Mouse (Mus musculus): Measurements from ENCODE around the gene Tlx1. TPM values are rescaled to one million over a fixed set of nuclear protein-coding genes. Genes with fewer than 3 reads are reported as not detected.

Gene Tlx1
- 0.48 and 0.75 TPM in 2 replicates for polyA plus RNA-seq (2016; fragmentation: Nextera tagmentation; extraction: Ambion mirVana)

DNA sequence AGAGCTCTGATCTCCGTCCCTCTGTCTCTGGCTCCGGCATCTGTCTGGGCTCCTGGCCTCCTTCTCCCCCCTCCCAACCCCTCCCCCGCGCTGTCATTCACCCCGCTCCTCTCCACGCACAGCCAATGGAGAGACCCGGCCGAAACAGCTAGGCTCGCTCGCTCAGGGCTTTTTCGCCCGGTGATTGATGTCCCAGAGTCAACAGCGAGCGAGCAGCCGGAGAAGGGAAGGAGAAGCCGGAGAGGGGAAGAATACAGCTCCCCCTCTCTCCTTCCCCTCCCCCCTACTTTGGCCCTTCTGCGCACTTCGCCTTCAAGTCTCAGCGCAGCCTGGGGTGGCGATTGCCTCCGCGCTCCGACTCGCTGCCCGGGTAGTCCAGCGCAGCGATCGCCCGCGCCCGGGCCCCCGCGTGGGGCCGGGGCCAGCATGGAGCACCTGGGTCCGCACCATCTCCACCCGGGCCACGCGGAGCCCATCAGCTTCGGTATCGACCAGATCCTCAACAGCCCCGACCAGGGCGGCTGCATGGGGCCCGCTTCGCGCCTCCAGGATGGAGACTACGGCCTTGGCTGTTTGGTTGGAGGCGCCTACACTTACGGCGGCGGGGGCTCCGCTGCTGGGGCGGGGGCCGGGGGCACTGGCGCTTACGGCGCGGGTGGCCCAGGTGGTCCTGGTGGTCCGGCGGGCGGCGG, at the start of gene Tlx1:
Gene Tlx1, plus strand, starts transcription at position 191 of the 692 bp plus-strand sequence.
- no peaks in the 10 kb centered on the region for H3K36me3 ChIP-seq
- peaks cover 6% of the 10 kb centered on the region; the same call in 1 of the 2 replicates for H3K9me3 ChIP-seq
- H3K4me2 ChIP-seq (replicated peaks): peak within 1 kb of the TSS; percentile 50
- peak within 1 kb of the TSS; percentile 30 for H3K4me3 ChIP-seq
- H3K4me1 ChIP-seq: peaks cover 12% of the 10 kb centered on the region
- no peak for ATAC-seq (ENCODE audit: low FRiP score, low read depth)
- WGBS: under 1% methylated on average over 56 of the region's 61 CpGs
- H3K27ac ChIP-seq (replicated peaks): no peak within 1 kb of the TSS
- H3K9ac ChIP-seq (replicated peaks): peak within 1 kb of the TSS; percentile 34
- H3K27me3 ChIP-seq: peaks cover 99% of the 10 kb centered on the region

DNA sequence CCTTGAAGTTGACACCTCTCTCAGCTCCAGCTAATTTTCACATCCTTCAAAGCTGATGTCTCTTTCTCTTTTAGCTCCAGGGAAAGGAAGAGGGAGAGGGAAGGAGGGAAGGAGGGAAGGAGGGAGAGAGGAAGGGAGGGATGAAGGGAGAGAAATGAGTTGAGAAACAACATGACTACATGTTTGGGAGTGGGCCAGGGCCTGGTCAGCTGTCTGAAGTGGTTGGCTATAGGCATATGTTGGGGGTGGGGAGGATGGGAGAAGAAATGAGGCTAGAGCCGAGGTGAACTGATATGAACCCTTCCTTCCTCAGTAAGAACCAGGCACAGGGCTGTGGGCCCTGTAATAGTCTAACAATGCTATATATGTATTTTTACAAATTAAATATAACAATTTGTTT, 44.9 kb upstream of the Tlx1 start:
- Histone ChIP-seq H3K9me3 (no peaks in the 10 kb centered on the region), H3K4me2 (replicated peaks) (no peak overlapping the region), H3K4me3 (no peak overlapping the region), H3K9ac (replicated peaks) (no peak overlapping the region), H3K27me3 (peaks cover 52% of the 10 kb centered on the region), H3K36me3 (no peaks in the 10 kb centered on the region), H3K27ac (replicated peaks) (no peak overlapping the region), H3K4me1 (no peaks in the 10 kb centered on the region)
- ATAC-seq (ENCODE audit: low FRiP score, low read depth): no peak
- 53% methylated on average over 1 of the region's 1 CpGs for WGBS

DNA sequence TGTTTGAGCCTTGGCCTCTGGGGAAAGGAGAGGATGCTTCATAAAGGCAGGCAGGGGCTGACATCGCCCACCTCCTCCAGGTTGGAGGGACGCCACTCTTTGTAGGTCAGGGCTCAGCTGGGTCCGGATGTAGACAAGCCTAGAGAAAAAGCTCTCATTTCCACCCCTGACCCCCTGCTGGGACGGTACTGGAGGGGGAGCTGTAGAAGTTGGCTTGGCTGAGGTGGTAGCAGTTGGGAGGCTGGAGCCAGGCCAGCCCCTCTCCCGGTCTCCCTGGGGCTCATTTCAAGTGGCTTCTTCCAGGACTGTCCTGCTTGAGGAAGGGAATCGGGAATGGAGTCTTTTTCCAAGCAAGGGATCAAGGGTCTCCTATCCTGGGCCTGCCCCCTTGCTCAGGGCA, 43.8 kb upstream of the Tlx1 start:
- Histone ChIP-seq H3K27me3 (peaks cover 54% of the 10 kb centered on the region), H3K4me3 (no peak overlapping the region), H3K27ac (replicated peaks) (no peak overlapping the region), H3K36me3 (no peaks in the 10 kb centered on the region), H3K9me3 (no peaks in the 10 kb centered on the region), H3K4me2 (replicated peaks) (no peak overlapping the region), H3K4me1 (no peaks in the 10 kb centered on the region), H3K9ac (replicated peaks) (no peak overlapping the region)
- ATAC-seq (ENCODE audit: low FRiP score, low read depth): no peak
- WGBS: 47% methylated on average over 6 of the region's 6 CpGs

DNA sequence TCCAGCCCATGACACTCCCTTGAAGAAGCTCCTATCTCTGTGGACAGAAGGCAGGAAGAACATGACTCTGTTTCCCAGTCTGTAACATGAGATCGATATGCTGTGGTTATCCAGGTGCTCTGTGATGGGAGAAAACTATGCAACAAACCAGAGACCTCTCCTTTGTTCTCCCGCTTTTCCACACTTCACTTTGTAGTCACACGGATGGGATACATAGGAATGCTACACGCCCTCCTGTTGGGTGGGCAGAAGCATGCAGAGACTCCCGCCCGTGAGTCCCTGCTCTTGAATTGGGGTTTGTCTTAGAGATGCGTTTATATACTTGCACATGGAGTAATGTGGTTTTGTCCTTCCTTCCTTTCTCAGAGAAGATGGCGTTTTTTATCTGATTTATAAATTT, 39.8 kb upstream of the Tlx1 start:
- peaks cover 56% of the 10 kb centered on the region for H3K27me3 ChIP-seq
- no peaks in the 10 kb centered on the region for H3K36me3 ChIP-seq
- no peaks in the 10 kb centered on the region for H3K9me3 ChIP-seq
- no peak overlapping the region for H3K4me2 ChIP-seq (replicated peaks)
- no peak overlapping the region for H3K27ac ChIP-seq (replicated peaks)
- H3K4me1 ChIP-seq: peaks cover 15% of the 10 kb centered on the region
- WGBS: 83% methylated on average over 8 of the region's 8 CpGs
- H3K9ac ChIP-seq (replicated peaks): no peak overlapping the region
- no peak for ATAC-seq (ENCODE audit: low FRiP score, low read depth)
- no peak overlapping the region for H3K4me3 ChIP-seq

DNA sequence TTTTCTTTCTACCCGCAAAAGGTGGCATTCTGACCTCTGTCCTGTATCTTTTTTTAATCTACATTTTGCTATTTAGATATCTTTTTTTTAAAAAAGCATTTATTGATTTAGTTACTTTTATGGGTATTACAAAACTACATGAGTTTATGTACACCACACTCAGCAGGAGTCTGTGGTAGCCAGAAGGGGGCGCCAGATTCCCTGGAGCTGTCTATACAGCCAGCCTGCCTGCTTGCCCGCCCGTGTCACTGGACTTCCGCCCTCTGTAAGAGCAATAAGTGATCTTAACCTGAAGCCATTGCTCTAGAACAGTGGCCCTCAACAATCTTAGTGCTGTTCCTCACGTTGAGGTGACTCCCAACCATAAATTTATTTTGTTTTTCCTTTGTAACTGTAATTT, 38.0 kb upstream of the Tlx1 start:
- no peak for ATAC-seq (ENCODE audit: low FRiP score, low read depth)
- 88% methylated on average over 6 of the region's 6 CpGs for WGBS
- H3K27me3 ChIP-seq: peaks cover 61% of the 10 kb centered on the region

DNA sequence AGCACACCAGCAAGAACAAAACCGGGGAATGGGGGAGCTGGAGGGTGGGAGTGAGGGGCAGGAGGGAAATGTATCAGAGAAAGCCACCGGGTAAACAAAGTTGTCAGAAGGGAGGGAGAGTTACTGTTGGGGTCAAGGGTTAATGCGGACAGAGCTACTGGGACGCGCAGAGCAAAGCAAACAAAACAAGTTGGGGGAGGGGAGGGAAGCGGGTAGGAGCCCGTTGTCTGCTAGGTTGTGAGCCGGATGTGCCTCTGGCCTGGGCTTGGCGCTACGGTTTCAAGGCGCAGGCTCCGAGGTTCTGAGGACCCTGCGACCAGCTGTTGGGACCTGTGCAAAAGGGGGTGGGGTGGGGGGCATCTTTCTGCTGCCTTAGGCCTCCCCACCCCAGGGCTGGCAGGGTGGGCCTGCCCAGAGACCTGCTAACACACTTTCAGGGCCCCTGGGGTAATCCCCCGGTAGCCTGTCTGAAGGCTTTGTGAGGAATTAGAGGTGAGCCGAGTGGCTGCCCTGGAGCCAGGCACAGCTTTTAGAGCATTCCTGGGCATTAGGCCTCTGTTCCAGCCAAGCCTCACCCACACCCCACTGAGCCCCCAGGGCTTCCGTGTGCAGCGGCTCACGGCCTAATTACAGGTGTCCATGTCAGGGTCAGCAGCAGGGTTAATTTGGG, 36.6 kb upstream of the Tlx1 start:
- H3K36me3 ChIP-seq: no peaks in the 10 kb centered on the region
- peak overlapping the region; percentile 29 for H3K4me2 ChIP-seq (replicated peaks)
- no peak for ATAC-seq (ENCODE audit: low FRiP score, low read depth)
- no peaks in the 10 kb centered on the region for H3K9me3 ChIP-seq
- WGBS: 2% methylated on average over 18 of the region's 18 CpGs
- 0 out of 2 replicates have a peak overlapping the region, but pooled peaks have one; percentile 41 for H3K9ac ChIP-seq (replicated peaks)
- H3K27me3 ChIP-seq: peaks cover 67% of the 10 kb centered on the region
- H3K4me1 ChIP-seq: peaks cover 15% of the 10 kb centered on the region
- H3K4me3 ChIP-seq: no peak overlapping the region
- no peak overlapping the region for H3K27ac ChIP-seq (replicated peaks)

More for the DNA sequence above, 38.0 kb upstream of the Tlx1 start:
- Histone ChIP-seq H3K9me3 (no peaks in the 10 kb centered on the region), H3K9ac (replicated peaks) (no peak overlapping the region), H3K4me2 (replicated peaks) (no peak overlapping the region), H3K36me3 (no peaks in the 10 kb centered on the region), H3K4me1 (peaks cover 15% of the 10 kb centered on the region), H3K4me3 (no peak overlapping the region), H3K27ac (replicated peaks) (no peak overlapping the region)

DNA sequence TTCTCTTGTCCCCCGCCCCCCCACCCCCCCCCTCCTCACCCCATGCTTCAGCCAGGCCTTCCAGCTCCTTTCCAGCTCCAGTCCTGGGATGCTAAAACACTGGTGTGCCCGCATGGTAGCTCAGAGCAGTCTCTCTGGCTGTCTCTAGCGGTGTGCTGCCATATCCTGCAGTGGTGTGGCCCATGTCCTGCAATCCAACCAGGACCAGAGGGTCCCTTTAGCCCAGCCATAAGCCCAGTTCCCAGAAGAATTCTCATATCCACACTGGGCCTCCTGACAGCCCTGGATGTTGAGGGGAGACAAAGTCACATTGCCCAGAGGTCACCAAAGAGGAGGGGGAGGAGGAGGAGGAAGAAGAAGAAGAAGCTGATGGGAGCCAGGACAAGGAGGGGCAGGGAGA, 35.7 kb upstream of the Tlx1 start:
- Histone ChIP-seq H3K4me3 (no peak overlapping the region), H3K27me3 (peaks cover 66% of the 10 kb centered on the region), H3K9ac (replicated peaks) (no peak overlapping the region), H3K9me3 (no peaks in the 10 kb centered on the region), H3K27ac (replicated peaks) (no peak overlapping the region), H3K4me2 (replicated peaks) (no peak overlapping the region), H3K4me1 (peaks cover 15% of the 10 kb centered on the region), H3K36me3 (no peaks in the 10 kb centered on the region)
- ATAC-seq (ENCODE audit: low FRiP score, low read depth): no peak
- 16% methylated on average over 3 of the region's 3 CpGs for WGBS

DNA sequence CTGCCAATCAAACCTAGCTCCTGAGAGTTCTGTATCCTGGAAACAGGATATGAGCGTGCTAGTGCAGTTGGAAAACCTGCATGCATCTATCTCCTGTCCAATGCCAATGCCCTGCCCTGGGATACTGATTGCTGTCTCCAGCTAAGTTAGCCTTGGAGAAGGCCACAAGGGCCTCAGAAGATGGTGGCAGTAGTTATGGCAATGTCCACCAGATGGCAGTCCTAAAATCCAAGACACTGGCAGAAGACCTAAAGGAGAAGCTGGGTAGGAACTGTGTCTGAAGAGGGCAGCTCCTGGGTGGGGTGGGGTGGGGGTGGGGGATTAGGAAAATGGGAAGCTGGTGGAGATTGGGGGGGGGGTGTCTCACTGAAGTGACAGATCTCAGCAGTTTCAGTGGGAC, 33.7 kb upstream of the Tlx1 start:
- WGBS: 73% methylated on average over 1 of the region's 1 CpGs
- H3K36me3 ChIP-seq: no peaks in the 10 kb centered on the region
- H3K9me3 ChIP-seq: no peaks in the 10 kb centered on the region
- peaks cover 15% of the 10 kb centered on the region for H3K4me1 ChIP-seq
- peaks cover 71% of the 10 kb centered on the region for H3K27me3 ChIP-seq
- H3K4me3 ChIP-seq: no peak overlapping the region
- no peak overlapping the region for H3K4me2 ChIP-seq (replicated peaks)
- ATAC-seq (ENCODE audit: low FRiP score, low read depth): no peak
- no peak overlapping the region for H3K9ac ChIP-seq (replicated peaks)
- no peak overlapping the region for H3K27ac ChIP-seq (replicated peaks)

DNA sequence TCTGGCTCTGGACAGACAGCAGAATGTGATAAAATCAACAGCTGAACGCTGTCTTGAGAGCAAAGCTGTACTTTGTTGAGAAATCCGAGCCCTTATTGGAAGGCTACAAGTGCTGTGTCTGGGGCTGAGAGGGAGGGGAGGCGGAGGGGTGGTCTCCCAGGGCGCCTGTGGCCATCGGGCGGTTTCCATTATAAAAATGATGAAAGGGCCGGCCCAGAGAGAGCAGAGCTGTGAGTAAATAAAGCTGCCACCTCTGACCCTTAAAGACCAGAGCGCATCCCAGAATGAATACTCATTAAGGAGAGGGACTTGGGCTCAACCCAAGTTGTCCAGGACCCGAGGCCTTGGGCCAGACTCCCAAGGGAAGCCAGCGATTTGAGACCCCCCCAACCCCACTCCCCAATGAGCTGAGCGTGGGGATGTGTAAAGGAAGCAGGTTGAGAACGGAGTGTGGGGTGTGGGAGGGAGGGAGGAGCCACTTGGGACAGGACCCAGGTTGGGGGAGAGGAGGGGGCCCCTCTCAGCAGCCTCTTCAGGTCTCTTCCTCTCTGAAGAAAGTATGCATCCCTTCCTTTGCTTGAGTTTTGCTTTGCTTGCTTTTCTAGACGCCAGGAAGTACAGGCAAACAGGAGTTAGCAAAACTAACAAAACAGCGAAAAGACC, 18.4 kb upstream of the Tlx1 start:
- 13% methylated on average over 13 of the region's 14 CpGs for WGBS
- ATAC-seq (ENCODE audit: low FRiP score, low read depth): no peak

DNA sequence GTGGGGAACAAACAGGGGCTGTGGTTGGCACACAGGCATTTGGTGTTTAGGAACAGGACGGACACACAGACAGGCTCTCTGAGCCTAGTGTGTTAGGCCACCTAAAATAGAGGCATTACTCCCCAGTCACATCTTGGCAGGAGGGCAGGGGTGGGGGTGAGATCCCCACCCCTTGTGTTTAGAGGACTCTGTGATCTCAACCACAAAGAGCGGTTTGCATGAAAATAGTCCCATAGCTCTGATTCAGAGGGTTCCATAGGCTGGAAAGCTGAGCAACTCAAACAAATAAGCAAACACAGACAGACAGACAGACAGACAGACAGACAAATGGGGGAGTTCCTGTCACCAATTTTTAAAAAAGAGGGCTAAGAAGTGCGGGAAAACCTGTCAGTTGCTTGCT, 7.9 kb upstream of the Tlx1 start:
- H3K4me1 ChIP-seq: peaks cover 12% of the 10 kb centered on the region
- no peak for ATAC-seq (ENCODE audit: low FRiP score, low read depth)
- H3K27me3 ChIP-seq: peaks cover 98% of the 10 kb centered on the region
- WGBS: 7% methylated on average over 3 of the region's 3 CpGs
- H3K36me3 ChIP-seq: no peaks in the 10 kb centered on the region
- H3K9me3 ChIP-seq: peaks cover under 1% of the 10 kb centered on the region; the same call in 1 of the 2 replicates
- no peak overlapping the region for H3K4me2 ChIP-seq (replicated peaks)
- H3K4me3 ChIP-seq: no peak overlapping the region
- H3K9ac ChIP-seq (replicated peaks): no peak overlapping the region
- H3K27ac ChIP-seq (replicated peaks): no peak overlapping the region

More for the DNA sequence above, 18.4 kb upstream of the Tlx1 start:
- Histone ChIP-seq H3K4me2 (replicated peaks) (no peak overlapping the region), H3K36me3 (no peaks in the 10 kb centered on the region), H3K4me3 (no peak overlapping the region), H3K27ac (replicated peaks) (no peak overlapping the region), H3K9me3 (no peaks in the 10 kb centered on the region), H3K9ac (replicated peaks) (no peak overlapping the region), H3K4me1 (peaks cover 10% of the 10 kb centered on the region), H3K27me3 (peaks cover 86% of the 10 kb centered on the region)

DNA sequence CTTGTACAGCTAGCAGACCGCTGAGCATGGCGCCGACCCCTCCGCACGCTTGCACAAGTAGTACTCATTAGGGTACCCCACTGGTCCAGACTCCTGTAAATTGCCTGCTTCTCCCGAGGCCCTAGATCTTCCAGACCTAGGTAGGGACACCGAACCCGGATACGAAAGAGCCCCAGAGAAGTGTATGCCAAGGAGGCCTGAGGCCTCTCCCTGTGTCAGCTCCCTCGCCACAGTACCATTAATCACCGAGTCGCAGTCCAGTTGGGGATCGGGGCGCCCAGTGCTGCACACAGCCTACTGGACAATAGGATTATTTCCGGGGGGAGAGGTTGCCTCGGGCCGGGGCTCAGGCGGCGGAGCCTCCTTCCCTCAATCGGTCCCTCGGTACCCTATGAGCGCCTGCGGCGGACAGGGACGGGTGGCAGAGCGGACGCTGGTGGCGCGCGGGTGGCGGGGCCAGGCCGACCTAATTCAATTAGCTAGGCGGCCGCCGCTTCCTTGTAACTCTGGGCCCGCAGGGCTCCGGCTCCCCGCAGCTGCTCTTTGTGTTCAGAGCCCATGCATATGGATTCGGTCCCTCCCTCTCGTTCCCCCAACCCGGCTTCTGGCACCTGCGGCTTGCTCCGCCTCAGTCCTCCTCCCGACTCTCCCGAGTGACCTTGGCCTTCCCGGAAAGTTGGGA, 7.1 kb upstream of the Tlx1 start:
- peak overlapping the region; percentile 28; the same call in 1 of the 2 replicates for H3K9ac ChIP-seq (replicated peaks)
- H3K27me3 ChIP-seq: peaks cover 100% of the 10 kb centered on the region
- H3K36me3 ChIP-seq: no peaks in the 10 kb centered on the region
- peak; percentile 89 for ATAC-seq (ENCODE audit: low FRiP score, low read depth)
- peak overlapping the region; percentile 28 for H3K4me3 ChIP-seq
- under 1% methylated on average over 46 of the region's 46 CpGs for WGBS
- H3K27ac ChIP-seq (replicated peaks): no peak overlapping the region
- peak overlapping the region; percentile 52 for H3K4me2 ChIP-seq (replicated peaks)
- peaks cover 6% of the 10 kb centered on the region; the same call in 1 of the 2 replicates for H3K9me3 ChIP-seq
- peaks cover 12% of the 10 kb centered on the region for H3K4me1 ChIP-seq

All from midbrain, embryonic 12.5 days (tissue).